Mouse (Mus musculus) gastrocnemius, postnatal 25 days (tissue): ENCODE data around the gene Foxj2. TPM values are rescaled to one million over a fixed set of nuclear protein-coding genes. Genes with fewer than 3 reads are reported as not detected.
A peak's percentile ranks its signal among the peaks of the same experiment; 100 is the strongest.

Source experiments
- DNase-seq: peaks from one replicate; pipeline ENCODE4 v3.0.0; 2022
- long read RNA-seq, 2 experiments: library from polyadenylated mRNA; stranded (forward); transcript quantifications; one replicate each; pipeline ENCODE4 v2.0.0; 2021
- total RNA-seq, 2 experiments: library from RNA; stranded (reverse); gene quantifications; 1 replicate in 1 of 2; 2 replicates in 1 of 2; pipeline ENCODE4 v1.2.3; 2021

Foxj2 gene
- 10 to 100 TPM; 18.4 to 20.9 TPM for total RNA-seq
- long read RNA-seq, experiment 1, full-length matches to known transcripts: 2 of 8 reads
- long read RNA-seq, experiment 1, partial matches to known transcripts: 4 of 8 reads
- long read RNA-seq, experiment 1, other reads (novel, unspliced or antisense): 2 of 8 reads
- long read RNA-seq, experiment 2, full-length matches to known transcripts: 8 of 17 reads
- long read RNA-seq, experiment 2, partial matches to known transcripts: 4 of 17 reads
- long read RNA-seq, experiment 2, other reads (novel, unspliced or antisense): 5 of 17 reads

DNA sequence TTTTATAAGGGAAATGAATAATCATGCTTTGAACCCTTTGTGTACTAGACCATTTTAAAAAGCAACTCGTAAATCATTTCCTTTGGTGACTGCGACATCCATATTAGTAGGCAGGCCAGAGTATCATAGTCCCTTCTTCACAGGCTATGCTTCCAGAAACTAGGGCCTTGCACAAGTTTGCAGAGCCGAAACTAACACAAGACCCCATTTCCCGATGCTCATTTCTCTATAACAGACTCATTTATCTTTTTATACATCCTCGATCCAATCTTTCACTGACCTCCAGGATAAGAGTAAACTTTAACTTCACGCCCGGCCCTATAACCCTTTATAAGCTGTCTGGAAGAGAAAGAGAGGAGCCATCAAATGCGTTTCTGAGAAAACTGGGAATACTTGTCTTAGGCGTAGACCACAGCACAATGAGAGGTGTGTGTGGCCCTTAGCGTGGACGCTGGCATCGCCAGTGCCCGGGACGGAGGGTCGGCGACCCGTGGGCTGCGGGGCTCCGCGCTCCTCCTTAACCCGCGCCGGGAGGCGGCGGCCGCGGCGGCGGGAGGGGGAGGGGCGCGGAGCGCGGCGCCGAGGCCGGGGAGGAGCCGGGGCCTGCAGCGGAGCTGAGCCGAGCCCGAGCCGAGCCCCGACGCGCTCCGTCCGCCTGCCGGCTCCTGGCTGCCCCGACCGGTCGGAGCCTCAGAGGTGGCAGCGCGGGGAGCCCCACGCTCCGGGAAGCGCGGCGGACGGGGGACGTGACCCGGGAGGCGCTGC is at the start of gene Foxj2:
Gene Foxj2, plus strand, starts transcription at position 609 of the 765 bp plus-strand sequence.
- DNase-seq: peak; percentile 81

DNA sequence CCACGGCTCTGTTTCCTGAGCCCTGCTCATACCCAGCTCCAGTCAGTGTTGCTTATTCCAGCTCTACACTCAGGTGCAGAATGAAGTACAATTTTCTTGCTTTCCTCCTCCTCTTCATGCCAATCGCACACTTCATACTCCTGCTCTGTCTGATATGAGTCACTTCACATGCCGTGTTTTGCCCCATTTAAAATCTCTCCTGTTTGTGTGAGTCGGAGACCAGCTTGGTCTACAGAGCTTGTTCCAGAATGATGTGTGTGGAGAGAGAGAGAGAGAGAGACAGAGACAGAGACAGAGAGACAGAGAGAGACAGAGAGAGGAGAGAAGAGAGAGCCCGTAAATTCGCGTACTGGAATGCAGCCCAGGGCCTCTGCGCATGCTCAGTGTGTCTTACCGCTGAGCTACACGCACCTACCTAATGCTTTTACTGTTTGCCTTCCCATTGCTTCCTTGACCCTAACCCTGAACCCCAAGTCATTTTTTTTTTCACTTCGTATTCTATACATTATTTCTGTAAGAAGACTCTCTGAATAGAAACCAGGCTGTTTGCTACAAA is 48.9 kb upstream of the Foxj2 start:
- no peak for DNase-seq

DNA sequence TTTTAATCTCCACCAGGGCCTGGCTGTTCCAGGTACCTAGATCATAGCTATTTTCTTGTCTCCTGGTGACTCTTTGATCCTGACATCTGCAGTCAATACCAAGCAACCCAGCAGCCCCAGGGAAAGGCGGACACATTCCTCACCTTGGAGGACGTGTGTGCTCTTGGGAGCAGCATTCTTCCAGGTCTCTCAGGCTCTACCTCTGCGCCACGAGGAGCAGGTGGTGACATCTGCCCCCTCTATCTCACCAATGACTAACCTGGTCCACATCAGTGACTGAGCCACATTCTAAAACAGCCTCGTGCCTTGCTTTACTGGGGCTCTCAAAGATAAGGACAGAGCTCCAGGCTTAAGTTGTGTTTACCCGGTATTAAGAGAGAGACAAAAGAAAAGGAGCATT is 47.0 kb upstream of the Foxj2 start:
- no peak for DNase-seq

DNA sequence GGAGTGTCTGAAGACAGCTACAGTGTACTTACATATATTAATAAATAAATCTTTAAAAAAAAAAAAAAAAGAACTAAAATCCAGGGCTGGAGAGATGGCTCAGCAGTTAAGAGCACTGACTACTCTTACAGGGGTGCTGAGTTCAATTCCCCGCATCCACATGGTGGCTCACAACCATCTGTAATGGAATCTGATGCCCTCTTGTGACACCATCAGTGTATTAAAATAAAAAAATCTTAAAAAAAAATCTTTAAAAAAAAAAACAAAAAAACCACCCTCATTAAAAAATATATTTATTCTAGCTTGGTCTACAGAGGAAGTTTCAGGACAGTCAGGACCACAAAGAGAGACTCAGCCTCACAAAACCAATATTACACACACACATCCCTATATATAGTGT is 45.4 kb upstream of the Foxj2 start:
- no peak for DNase-seq

DNA sequence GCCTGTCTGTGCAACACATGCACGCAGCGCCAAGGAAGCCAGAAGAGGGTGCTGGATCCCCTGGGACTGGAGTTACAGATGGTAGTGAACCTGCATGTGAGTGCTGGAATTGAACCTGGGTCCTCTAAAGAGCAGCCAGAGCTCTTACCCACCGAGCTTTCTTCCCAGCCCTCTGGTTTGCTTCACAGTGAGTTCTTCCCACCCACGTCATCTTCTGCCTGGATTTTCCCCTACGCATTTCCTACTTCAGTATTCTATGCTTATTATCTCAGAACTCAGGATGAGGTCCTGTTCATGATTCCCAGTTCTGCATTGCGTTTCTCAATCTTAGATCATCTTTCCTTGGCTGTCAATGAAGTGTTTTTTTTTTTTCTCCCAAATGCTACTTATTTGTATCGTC is 43.7 kb upstream of the Foxj2 start:
- DNase-seq: no peak

DNA sequence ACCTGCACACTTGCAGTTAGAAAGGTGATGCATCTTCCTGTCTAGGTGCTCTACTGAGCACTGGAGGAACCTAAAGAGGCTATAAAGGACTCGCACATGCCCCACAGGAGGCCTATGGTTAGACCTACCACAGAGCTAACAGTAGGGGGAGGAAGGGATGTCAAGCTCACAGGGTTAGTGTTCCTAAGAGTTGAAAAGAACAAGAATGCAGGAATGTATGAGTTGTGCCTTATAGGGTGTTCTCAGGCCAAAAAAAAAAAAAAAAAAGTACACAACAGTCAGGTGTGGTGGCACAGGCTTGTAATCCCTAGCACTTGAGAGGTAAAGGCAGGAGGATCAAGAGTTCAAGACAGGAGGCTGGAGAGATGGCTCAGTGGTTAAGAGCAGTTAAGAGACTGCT is 39.8 kb upstream of the Foxj2 start:
- DNase-seq: no peak

DNA sequence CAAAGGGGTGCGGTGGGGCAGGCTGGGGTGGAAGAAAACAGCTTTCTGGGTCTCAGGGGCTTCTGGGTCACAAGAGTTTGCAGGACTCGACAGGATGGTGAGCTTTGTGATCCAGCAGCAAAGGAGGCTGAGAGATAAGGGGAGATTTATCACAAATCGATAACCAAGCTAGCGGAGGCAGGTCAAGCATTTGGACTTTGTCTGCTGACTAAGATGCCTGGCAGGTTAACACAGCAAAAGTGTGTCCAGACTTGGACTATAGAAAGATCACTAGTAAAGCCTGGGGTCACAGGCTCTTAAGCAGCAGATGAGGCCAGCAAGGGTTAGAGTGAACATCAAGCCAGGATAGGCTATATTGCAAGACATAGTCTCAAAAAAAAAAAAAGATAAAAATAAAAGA is 38.5 kb upstream of the Foxj2 start:
- no peak for DNase-seq

DNA sequence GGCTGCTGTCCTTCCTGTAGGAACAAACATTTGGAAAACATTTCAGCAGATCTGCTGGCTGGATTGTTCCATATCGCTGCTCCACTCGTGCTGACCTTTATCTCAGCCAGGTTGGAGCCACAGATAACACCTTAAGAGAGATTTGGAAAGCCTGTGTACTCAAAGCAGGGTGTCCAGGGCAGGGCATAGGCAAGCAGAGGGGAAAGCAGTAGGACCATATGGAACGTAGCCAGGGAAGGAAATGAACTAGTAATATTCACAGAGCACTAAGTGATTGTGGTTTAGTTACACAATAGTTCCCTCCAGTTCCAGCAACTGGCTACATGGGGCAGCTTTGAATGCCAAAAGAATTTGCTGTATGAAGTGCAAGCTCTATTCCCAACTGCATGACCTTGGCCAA is 37.5 kb upstream of the Foxj2 start:
- no peak for DNase-seq

DNA sequence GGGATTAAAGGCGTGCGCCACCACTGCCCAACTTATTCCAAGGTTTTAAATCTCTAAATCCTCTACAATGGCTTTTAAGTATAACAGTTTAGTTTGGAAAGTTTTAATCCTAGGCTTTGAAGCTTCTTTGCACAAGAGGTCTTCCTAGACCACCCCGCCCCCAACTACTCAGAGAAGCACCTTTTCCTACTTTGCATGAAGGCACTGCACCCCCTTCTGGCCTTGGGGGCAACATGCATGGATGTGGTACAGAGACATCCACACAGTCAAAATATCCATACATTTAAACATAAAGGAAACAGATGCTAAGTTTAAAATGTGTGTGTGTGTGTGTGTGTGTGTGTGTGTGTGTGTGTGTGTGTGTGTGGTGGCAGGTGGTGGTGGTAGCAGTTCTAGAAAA is 34.8 kb upstream of the Foxj2 start:
- DNase-seq: no peak

DNA sequence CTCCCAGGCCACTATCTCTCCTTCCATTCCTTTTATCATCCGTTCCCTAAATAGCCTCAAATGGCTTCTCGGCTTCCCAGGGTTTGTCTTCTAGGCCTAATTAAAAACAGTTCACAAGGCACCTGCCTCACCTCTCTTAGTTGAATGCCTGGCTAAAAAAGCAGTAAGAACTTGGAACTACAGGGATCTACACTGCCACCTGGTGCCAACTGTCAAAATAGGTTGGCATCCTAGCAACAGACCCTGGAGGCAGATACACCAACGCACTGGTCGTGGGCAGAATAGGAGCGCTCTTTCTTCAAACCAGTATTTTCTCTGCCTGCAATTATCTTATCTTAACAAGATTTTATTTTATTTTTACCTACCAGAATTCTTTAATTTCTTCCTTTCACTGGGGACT is 33.4 kb upstream of the Foxj2 start:
- no peak for DNase-seq

DNA sequence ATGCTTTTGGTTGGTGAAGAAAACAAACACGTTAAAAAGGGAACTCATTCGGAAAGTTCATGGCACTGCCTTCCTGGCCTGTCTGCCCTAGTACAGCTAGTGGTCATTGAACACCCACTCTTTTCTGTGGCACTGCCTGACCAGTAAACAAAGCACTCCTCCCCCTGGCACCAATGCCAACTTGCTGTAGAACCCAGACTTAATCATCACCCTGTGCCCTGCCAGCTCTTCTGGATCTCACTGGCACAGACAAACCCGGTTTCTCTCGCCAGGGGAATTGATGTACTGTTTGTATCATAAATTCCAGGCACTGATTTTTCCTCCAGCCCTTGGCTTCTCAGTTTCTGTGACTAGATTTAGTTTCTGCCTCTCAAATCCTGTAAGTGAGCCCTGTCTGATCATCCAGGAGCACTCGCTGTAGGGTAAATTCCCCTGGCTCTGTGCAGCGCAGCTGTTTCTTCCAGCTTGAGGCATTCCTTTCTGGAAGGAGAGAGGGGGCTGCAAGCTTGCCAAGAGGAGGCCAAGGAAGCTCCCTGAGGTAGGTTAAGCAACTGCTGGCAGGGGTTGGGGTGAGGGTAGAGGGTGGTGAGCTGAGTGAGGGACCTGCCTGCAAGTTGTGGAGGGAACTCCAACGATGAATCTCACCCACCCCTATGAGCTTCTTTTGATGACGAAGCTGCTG is 24.3 kb upstream of the Foxj2 start:
- peak; percentile 49 for DNase-seq

DNA sequence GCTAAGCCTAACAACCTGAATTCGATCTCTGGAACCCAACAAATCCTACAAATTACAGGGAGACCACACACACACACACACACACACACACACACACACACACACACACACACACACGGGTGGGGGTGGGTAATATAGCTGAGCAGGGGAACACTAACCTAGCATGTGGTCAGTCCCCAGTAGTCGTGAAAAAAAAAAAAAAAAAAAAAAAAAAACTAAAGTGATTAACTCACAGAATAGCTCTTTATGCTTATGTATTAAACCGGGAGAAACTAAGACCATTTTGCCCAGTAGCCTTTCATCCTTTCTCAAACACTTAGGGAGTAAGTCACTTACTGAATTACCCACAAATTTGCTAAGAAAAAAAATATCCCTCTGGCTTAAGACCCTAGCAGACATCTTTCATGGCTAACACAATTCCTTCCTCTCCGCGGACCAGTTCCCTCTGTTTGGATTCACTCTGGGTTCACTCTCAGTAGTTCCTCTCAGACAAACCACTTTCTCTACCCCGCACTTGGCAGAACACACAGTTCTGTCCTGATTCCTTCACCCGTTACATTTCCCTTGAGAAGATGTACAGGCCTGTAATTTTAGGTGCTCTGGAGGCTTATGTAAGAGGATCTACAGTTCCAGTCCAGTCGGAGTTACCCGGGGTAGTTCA is 18.9 kb upstream of the Foxj2 start:
- DNase-seq: no peak

DNA sequence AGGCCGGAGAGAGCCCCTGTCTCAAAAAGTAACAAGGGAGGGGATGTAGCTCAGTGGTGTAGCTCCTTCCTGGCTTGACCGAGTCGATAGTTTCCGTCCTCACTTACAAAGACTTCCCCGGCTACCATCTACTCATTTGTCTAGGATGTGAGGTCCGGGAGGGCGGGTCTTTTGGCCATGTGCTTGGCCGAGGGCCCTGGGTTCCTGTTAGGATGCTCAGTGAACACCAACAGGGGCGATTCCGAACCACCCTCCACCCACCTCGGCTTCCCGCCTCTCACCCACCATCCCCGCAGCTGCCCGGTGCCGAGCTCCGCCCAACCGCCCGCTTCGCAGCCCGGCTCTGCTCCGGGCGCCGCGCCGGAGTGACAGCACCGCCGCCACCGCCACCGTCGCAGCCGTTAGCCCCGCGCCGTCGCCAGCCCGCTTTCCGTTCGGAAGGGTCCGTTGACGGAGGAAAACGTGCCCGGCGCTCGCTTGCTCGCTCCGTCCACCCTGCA is 18.4 kb upstream of the Foxj2 start, which contains the start of gene Slc2a3:
Gene Slc2a3, minus strand, starts transcription at position 340 of the 500 bp plus-strand sequence.
- DNase-seq: peak; percentile 52

DNA sequence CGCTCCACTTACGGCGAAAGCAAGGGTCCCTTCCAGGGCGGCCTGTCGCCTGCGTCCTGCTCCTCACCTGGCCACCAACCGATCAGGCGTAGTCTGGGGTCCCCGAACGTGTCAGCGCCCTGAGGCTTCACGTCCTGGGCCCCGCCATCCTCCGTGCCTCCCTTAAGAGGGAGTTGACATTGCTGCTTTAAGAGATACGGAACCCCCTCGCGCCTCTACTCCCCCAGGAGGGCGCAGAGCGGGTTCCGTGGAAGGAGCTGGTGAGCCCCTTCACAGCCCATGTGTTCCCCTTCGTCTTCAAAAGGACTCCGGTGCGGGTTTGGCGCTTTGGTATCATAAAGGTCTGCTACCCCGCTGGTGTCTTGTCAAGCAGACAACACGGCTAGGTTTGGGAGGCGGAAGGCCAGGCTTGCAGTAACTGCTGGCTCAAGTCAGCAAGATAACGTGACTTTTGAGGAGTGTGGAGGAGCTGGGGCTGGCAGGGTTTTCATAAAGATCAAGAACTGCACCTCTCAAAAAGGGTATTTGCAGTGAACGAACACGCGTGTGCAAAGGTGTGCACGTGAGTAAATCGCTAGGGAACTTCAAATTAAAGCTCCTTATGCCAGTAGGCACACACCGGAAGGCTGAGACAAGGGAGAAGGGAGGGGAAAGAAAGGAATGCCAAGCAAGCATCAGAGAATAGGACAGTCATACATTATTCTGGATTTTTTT is 17.8 kb upstream of the Foxj2 start:
- peak; percentile 13 for DNase-seq

DNA sequence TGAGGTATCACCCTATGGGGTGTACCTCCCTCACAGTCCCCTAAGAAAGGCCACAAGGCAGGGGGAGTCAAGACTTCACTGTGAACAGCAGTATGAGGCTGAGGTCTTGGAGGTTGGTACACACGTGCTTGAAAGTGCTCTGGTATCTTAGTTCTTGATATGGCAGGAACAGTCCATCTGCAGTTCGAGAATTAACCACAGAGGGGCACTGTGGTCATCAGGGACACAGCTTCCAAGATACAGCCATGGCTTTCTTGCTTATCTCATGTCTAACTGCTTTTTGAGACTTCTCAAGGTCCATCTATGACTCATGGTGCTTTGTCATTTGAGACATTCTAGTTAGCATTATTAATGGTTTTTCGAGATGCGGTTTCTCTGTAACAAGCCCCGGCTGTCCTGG is 15.3 kb upstream of the Foxj2 start:
- peak; percentile 43 for DNase-seq

DNA sequence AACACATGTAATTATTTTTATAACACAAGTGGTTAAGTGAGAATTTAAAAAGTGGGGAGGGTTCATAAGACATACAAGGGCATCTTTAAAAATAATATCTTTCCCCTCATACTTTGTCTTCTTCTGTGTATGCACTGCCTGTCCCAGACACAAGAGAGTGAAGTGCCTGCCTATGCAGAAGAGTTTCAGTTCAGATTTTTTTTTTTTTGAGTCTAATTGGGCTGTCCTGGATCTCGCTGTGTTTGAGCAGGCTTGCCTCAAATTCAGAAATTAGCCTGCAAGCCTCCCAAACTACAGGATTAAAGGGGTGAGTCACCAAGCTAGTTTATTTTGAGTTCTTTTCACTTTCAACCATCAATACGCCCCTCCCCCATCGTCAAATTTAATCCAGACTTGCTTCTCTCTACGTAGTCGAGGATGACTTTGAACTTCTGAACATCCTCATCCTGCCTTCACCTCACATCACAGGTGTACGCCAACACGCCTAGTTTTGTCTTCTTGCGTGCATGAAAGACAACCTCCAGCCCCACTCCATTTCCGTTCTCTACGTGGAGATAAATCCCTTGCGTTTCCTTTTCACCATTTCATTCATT is 9.6 kb upstream of the Foxj2 start:
- DNase-seq: no peak

DNA sequence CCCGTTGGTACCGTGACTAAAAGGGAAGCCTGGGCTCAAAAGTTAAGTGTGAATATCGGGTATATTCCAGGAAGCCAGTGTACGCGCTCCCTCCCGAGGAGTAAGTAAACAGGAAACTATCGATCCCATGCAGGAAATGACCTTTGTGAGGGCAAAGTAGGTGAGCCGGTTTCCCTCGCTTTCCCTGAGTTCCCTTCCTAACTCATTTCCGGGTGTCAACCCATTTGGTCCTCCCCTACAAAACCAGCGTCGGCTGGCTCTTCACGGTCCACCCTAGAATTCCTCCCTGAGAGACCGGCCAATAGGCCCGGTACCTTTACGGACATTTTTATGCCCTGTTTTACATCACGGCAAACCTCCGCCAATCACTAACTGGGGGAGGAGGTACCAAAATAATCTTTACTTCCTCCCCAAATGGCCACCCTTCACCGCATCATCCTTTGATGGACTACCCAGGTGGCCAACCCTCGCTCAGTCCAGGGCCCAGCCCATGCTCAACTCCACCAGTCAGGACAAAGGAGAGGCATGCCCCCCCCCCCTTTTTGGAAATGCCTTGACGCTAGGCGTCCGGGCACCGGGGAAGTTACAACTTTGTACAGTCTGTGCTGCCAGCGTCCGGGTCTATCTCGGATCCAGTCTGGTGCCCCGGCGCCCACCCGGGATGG is 9.0 kb upstream of the Foxj2 start:
- peak; percentile 99 for DNase-seq

DNA sequence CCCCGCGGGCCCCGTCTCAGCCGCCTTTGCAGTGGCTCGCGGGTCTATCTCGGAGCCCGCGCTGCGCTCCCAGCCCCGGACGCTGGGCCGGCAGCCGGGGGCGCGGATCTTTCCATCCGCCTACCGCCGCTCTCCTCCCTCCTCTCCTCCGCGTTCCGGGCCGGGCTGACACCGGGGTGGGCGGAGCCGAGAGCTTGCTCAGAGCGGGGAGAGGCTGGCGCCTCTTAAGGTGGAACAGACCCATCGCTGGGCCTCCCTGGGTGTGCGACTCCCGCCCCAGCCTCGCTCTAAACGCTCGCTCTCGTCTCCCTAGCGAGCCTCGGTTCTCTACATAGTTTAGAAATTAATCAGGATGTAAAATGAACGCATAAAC is 8.4 kb upstream of the Foxj2 start:
- peak; percentile 95 for DNase-seq

DNA sequence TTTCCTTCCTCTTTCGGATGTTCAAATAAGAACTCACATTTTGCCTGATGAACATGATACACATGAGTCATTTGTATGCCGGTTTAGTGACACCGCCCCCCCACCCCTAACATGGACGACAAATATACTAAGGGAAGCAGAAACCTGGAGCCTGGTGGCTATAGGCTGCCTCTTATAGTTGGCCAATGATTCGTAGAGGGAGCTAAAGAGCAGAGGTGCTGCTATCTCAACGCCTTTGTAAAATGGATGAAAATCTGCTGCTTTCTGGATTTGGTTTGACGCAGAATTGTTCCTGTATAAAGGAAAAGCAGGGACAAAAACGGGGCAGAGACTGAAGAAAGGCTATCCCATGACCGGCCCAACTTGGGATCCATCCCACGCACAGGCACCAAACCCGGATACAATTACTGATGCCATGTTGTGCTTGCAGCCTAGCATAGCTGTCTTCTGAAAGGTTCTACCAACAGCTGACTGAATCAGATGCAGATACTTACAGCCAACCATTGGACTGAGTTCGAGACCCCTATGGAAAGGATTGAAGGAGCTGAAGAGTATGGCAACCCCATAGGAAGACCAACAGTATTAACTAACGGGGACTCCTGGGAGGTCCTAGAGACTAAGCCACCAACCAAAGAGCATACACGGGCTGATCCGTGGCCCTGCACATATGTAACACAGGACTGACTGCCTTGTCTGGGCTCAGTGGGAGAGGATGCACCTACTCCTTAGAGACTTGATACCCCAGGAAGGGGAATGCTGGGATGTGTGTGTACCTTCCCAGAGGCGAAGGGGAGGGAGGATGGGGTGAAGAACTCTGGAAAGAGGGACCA is 7.7 kb upstream of the Foxj2 start:
- DNase-seq: peak; percentile 26

DNA sequence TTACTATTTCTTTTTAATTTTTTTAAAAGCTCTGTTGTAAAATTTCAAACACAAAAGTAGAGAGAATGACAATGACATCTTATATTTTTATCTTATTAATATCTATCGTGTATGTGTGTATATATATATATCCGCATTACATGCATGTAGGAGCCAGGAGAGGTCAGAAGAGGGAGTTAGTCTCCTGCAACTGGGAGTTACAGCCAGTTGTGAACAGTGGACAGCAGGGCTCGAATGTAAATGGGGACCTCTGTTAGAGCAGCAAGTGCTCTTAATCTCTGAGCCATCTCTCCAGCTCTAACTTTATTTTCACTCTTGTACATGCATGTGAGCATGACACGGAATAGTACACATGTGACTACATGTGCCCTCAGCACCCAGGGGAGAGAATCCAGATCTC is 7.0 kb upstream of the Foxj2 start:
- DNase-seq: no peak
